Mouse (Mus musculus): ENCODE results near the gene Id4. TPM values are rescaled to one million over a fixed set of nuclear protein-coding genes. Genes with fewer than 3 reads are reported as not detected.

The Id4 gene
- 233 and 239 TPM in 2 replicates for polyA plus RNA-seq (2016; fragmentation: Nextera tagmentation; extraction: Ambion mirVana)

- peak; percentile 97 for ATAC-seq (ENCODE audit: low FRiP score)
- H3K27me3 ChIP-seq, result no peaks in the 10 kb centered on the region
- H3K9me3 ChIP-seq, result no peaks in the 10 kb centered on the region
- peak within 1 kb of the TSS; percentile 99 for H3K9ac ChIP-seq
- H3K4me3 ChIP-seq (replicated peaks), result peak within 1 kb of the TSS; percentile 95
- peak within 1 kb of the TSS; percentile 57 for H3K4me2 ChIP-seq
- H3K36me3 ChIP-seq (replicated peaks), result no peaks in the 10 kb centered on the region; the same call in 1 of the 2 replicates
- under 1% methylated on average over 52 of the region's 52 CpGs for WGBS
- H3K27ac ChIP-seq, result peak within 1 kb of the TSS; percentile 99
- peaks cover 23% of the 10 kb centered on the region for H3K4me1 ChIP-seq
These were observed at the start of gene Id4 for GRCm38 (mm10) chr13:48260690-48261278. Id4 (plus strand) TSS chr13:48261228.

GRCm38 (mm10) chr13:48227136-48227535, 33.9 kb upstream of the Id4 start:
- peak overlapping the region; percentile 5; the same call in 1 of the 2 replicates for H3K9ac ChIP-seq
- H3K27me3 ChIP-seq, result no peaks in the 10 kb centered on the region
- no peaks in the 10 kb centered on the region for H3K36me3 ChIP-seq (replicated peaks)
- H3K4me1 ChIP-seq, result peaks cover 31% of the 10 kb centered on the region
- 35% methylated on average over 8 of the region's 8 CpGs for WGBS
- no peak for ATAC-seq (ENCODE audit: low FRiP score)
- H3K4me2 ChIP-seq, result peak overlapping the region; percentile 44
- peak overlapping the region; percentile 41; the same call in 1 of the 2 replicates for H3K4me3 ChIP-seq (replicated peaks)
- peak overlapping the region; percentile 76 for H3K27ac ChIP-seq
- no peaks in the 10 kb centered on the region for H3K9me3 ChIP-seq

DNA sequence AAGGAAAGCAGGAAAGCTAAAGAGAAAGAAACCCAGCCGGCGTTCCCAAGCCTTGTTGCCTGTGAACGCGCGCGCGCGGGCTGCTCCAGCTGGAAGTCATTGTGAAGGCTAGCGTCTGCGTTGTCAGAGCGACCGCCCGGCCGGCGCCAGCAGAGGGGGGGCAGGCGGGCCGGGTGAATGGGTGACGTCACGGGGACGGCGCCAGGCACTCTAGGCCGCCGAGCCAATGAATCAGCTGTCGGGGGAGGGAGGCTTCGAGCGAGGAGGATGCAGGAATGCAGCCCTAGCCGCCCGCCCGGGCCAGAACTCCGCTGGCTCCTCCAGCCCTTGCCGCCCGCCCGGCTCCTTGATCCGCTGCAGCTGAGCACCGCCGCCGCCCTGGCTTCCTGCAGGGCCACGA, 33.3 kb upstream of the Id4 start:
- Histone ChIP-seq H3K9me3 (no peaks in the 10 kb centered on the region), H3K4me3 (replicated peaks) (peak overlapping the region; percentile 41), H3K9ac (peak overlapping the region; percentile 63), H3K4me1 (peaks cover 31% of the 10 kb centered on the region), H3K27me3 (no peaks in the 10 kb centered on the region), H3K27ac (peak overlapping the region; percentile 92), H3K36me3 (replicated peaks) (no peaks in the 10 kb centered on the region), H3K4me2 (peak overlapping the region; percentile 70)
- ATAC-seq (ENCODE audit: low FRiP score), result peak; percentile 98
- under 1% methylated on average over 38 of the region's 38 CpGs for WGBS

DNA sequence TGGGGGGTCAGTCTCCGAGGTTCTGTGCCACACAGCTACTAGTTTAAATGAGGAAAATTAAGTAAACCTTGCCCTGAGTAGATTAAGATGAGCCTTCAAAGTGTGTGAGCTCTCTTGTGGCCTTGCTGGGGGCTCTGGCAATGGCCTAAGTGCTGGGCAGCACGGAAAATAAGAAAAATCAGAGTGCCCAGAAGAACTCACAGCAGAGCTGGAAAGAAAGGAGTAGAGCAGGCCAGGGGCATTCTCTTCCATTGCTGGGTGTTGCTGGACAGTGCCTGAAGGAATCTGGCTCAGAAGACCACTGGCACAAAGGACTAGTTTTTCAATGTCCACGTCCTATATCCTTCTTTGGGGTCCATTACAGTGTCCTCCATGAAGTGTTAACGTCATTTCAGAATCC, 32.9 kb upstream of the Id4 start:
- Histone ChIP-seq H3K4me2 (peak overlapping the region; percentile 70), H3K27me3 (no peaks in the 10 kb centered on the region), H3K9me3 (no peaks in the 10 kb centered on the region), H3K4me3 (replicated peaks) (peak overlapping the region; percentile 41), H3K27ac (peak overlapping the region; percentile 92), H3K4me1 (peaks cover 31% of the 10 kb centered on the region), H3K9ac (peak overlapping the region; percentile 63), H3K36me3 (replicated peaks) (no peaks in the 10 kb centered on the region)
- 0 out of 2 replicates have a peak, but pooled peaks have one; percentile 6 for ATAC-seq (ENCODE audit: low FRiP score)
- WGBS, result 6% methylated on average over 4 of the region's 4 CpGs

DNA sequence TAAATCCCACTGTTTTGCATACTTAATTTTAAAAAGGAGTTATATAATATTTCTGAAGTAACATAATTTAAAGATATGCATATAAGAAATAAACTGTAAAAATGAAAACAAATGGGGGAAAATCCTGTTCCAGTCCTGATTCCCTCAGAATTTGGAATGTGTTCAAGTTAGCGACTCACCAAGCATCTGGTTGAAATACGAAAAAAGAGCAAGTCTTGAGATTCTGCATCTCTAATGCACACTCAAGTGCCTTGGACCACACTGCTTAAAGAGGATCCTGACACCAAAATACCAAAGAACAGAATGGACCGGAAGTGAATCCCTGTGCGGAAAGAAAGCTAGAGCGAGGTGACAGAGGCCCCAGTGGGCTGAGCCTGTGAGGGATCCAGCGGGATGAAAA, 30.0 kb upstream of the Id4 start:
- no peaks in the 10 kb centered on the region for H3K27me3 ChIP-seq
- peak overlapping the region; percentile 47; the same call in 1 of the 2 replicates for H3K27ac ChIP-seq
- no peaks in the 10 kb centered on the region for H3K36me3 ChIP-seq (replicated peaks)
- H3K9me3 ChIP-seq, result no peaks in the 10 kb centered on the region
- no peak for ATAC-seq (ENCODE audit: low FRiP score)
- H3K4me2 ChIP-seq, result peak overlapping the region; percentile 10; the same call in 1 of the 2 replicates
- peaks cover 31% of the 10 kb centered on the region for H3K4me1 ChIP-seq
- WGBS, result 36% methylated on average over 6 of the region's 6 CpGs
- no peak overlapping the region for H3K9ac ChIP-seq
- no peak overlapping the region for H3K4me3 ChIP-seq (replicated peaks)

GRCm38 (mm10) chr13:48236436-48236835, 24.6 kb upstream of the Id4 start:
- H3K4me2 ChIP-seq, result no peak overlapping the region
- no peak for ATAC-seq (ENCODE audit: low FRiP score)
- H3K4me3 ChIP-seq (replicated peaks), result no peak overlapping the region
- peaks cover 12% of the 10 kb centered on the region for H3K4me1 ChIP-seq
- no peaks in the 10 kb centered on the region for H3K36me3 ChIP-seq (replicated peaks)
- no peak overlapping the region for H3K27ac ChIP-seq
- no peak overlapping the region for H3K9ac ChIP-seq
- WGBS, result 79% methylated on average over 4 of the region's 4 CpGs
- H3K9me3 ChIP-seq, result no peaks in the 10 kb centered on the region
- no peaks in the 10 kb centered on the region for H3K27me3 ChIP-seq

GRCm38 (mm10) chr13:48236865-48237264, 24.2 kb upstream of the Id4 start:
- Histone ChIP-seq H3K4me2 (no peak overlapping the region), H3K27me3 (no peaks in the 10 kb centered on the region), H3K4me3 (replicated peaks) (no peak overlapping the region), H3K36me3 (replicated peaks) (no peaks in the 10 kb centered on the region), H3K9me3 (no peaks in the 10 kb centered on the region), H3K9ac (no peak overlapping the region), H3K4me1 (peaks cover 9% of the 10 kb centered on the region), H3K27ac (no peak overlapping the region)
- WGBS, result 79% methylated on average over 7 of the region's 7 CpGs
- no peak for ATAC-seq (ENCODE audit: low FRiP score)

DNA sequence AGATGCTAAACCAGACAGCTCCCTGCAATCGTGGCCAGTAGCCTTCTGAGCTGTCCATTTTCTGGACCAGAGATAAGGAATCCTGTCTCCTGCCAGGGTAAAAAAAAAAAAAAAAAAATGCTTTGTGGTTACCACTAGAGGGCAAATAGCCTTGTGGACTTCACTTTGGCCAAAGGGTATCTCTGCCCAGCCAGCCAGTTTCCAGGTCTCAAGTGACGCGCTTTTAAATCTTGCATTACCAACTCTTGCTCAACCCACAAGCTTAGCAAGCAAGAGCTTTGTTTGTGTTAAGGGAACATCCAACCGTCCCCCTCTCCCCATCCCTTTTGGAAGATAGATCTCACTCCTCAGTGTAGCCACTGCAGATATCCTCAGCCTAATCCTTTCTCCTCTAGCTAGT, 23.5 kb upstream of the Id4 start:
- Histone ChIP-seq H3K4me3 (replicated peaks) (no peak overlapping the region), H3K9ac (peak overlapping the region; percentile 12; the same call in 1 of the 2 replicates), H3K36me3 (replicated peaks) (no peaks in the 10 kb centered on the region), H3K9me3 (no peaks in the 10 kb centered on the region), H3K27ac (peak overlapping the region; percentile 42; the same call in 1 of the 2 replicates), H3K4me2 (no peak overlapping the region), H3K27me3 (no peaks in the 10 kb centered on the region), H3K4me1 (peaks cover 9% of the 10 kb centered on the region)
- WGBS, result 12% methylated on average over 4 of the region's 4 CpGs
- no peak for ATAC-seq (ENCODE audit: low FRiP score)

DNA sequence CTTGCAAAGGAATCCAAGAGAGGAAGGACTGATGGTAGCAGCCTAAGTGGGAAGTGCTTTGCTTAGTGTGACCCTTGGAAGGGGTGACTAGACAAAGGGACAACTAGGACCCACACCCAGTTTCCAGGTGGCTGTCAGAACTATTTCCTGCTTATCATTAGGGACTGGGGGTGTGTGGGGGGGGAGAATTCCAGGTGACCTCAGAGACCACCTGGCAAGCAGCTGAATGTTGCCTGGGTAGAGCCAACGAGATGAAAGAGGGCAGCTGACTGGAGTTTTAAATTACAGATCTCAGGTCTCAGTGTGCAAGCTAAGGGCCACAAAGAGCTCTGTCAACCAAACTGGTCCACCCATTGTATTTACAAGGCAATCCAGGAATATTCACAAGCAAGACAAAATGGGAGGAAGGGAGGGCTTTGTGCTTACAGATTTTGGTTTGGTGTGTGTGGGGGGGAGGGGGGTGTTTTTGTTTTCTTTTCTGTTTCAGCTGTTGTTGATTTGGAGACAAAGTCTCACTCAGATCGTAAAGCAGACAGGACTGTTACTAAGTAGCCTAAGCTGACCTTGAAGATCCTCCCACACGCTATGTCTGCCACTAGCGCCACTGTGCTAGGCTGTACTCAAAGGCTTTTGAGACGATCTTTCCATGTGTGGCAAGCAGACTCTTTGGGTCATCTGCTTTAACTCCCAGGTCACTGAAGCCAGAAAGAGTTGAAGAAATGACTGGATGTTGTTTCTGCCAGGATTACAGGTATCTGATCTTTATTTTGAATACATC, 15.6 kb upstream of the Id4 start:
- ATAC-seq (ENCODE audit: low FRiP score), result no peak
- no peaks in the 10 kb centered on the region for H3K27me3 ChIP-seq
- no peak overlapping the region for H3K27ac ChIP-seq
- no peaks in the 10 kb centered on the region for H3K9me3 ChIP-seq
- H3K4me3 ChIP-seq (replicated peaks), result no peak overlapping the region
- 19% methylated on average over 5 of the region's 5 CpGs for WGBS
- no peak overlapping the region for H3K4me2 ChIP-seq
- H3K36me3 ChIP-seq (replicated peaks), result no peaks in the 10 kb centered on the region
- no peak overlapping the region for H3K9ac ChIP-seq
- H3K4me1 ChIP-seq, result peaks cover 7% of the 10 kb centered on the region; the same call in 1 of the 2 replicates

GRCm38 (mm10) chr13:48252559-48252958, 8.5 kb upstream of the Id4 start:
- no peak overlapping the region for H3K9ac ChIP-seq
- no peaks in the 10 kb centered on the region for H3K27me3 ChIP-seq
- no peak overlapping the region for H3K4me2 ChIP-seq
- no peak overlapping the region for H3K4me3 ChIP-seq (replicated peaks)
- 19% methylated on average over 2 of the region's 2 CpGs for WGBS
- no peaks in the 10 kb centered on the region for H3K36me3 ChIP-seq (replicated peaks)
- peaks cover 7% of the 10 kb centered on the region; the same call in 1 of the 2 replicates for H3K9me3 ChIP-seq
- ATAC-seq (ENCODE audit: low FRiP score), result no peak
- H3K27ac ChIP-seq, result no peak overlapping the region
- H3K4me1 ChIP-seq, result peaks cover 9% of the 10 kb centered on the region

DNA sequence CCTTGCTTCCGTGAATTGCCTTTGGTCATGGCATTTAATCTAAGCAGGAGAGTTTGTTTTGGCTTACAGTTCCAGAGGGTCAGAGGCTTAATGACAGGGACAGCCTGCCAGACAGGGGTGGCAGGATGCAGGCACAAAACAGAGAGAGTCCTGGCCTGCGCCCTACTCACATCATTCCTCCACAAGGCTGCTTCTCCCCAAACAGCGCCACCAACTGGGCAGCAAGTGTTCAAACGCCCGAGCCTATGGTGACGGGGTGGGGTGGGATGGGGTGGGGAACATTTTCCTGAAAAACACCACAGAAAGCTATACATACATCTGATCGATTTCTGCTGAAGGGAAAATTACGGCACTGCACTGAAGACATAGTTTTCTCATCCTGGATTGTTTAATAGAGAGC, 6.0 kb upstream of the Id4 start:
- H3K4me2 ChIP-seq, result no peak overlapping the region
- H3K4me1 ChIP-seq, result peaks cover 19% of the 10 kb centered on the region
- no peak for ATAC-seq (ENCODE audit: low FRiP score)
- H3K9ac ChIP-seq, result no peak overlapping the region
- peaks cover 7% of the 10 kb centered on the region; the same call in 1 of the 2 replicates for H3K9me3 ChIP-seq
- H3K36me3 ChIP-seq (replicated peaks), result no peaks in the 10 kb centered on the region
- H3K4me3 ChIP-seq (replicated peaks), result no peak overlapping the region
- 91% methylated on average over 8 of the region's 8 CpGs for WGBS
- no peaks in the 10 kb centered on the region for H3K27me3 ChIP-seq
- no peak overlapping the region for H3K27ac ChIP-seq

DNA sequence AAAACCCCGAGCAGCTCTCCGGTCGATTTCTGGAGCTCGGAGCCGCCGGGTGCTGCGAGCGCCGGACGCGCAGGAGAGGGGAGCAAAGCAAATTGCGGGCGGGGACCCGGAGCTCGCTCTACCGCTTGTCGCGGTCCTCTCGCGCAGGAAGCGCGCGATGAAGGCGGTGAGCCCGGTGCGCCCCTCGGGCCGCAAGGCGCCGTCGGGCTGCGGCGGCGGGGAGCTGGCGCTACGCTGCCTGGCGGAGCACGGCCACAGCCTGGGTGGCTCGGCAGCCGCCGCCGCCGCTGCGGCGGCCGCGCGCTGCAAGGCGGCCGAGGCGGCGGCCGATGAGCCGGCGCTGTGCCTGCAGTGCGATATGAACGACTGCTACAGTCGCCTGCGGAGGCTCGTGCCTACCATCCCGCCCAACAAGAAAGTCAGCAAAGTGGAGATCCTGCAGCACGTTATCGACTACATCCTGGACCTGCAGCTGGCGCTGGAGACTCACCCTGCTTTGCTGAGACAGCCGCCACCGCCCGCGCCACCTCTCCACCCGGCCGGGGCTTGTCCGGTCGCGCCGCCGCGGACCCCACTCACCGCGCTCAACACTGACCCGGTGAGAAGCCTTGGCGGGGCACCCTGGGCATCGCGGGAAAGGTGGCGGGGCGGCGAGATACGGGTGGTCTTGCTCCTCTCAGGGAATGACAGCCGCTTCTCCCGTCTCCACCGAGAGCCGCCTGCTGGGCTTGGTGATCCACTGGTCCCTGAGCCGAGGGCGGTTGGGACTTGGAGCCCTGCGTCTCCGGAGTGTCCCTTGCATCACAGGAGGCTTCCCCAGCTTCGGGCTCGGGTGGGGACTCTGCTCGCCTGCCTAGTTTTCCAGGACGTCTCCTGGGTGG, 553 bp downstream of the Id4 start:
- ATAC-seq (ENCODE audit: low FRiP score), result peak; percentile 40

More for the DNA sequence above, 553 bp downstream of the Id4 start:
- H3K9ac ChIP-seq, result peak overlapping the region; percentile 99
- H3K27ac ChIP-seq, result peak overlapping the region; percentile 99
- WGBS, result under 1% methylated on average over 97 of the region's 98 CpGs
- peak overlapping the region; percentile 57 for H3K4me2 ChIP-seq
- no peaks in the 10 kb centered on the region for H3K27me3 ChIP-seq
- peak overlapping the region; percentile 95 for H3K4me3 ChIP-seq (replicated peaks)
- peaks cover 23% of the 10 kb centered on the region for H3K4me1 ChIP-seq
- no peaks in the 10 kb centered on the region; the same call in 1 of the 2 replicates for H3K36me3 ChIP-seq (replicated peaks)
- H3K9me3 ChIP-seq, result no peaks in the 10 kb centered on the region

Measured in forebrain, embryonic 12.5 days (tissue).